Mouse (Mus musculus): ENCODE measurements around the gene Ndufs8.
A peak's percentile ranks its signal among the peaks of the same experiment; 100 is the strongest.
"Not testable (repeated sequence)": the region's sequence is repeated elsewhere in the genome, so short reads cannot be mapped to it uniquely, and the experiment has no call there.

Gene Ndufs8

GRCm38 (mm10) chr19:3912337-3913204 lies at the start of gene Ndufs8:
Gene Ndufs8 (minus strand): TSS chr19:3912774.
- peak; percentile 100 for DNase-seq

GRCm38 (mm10) chr19:3961805-3962204 lies 49.2 kb upstream of the Ndufs8 start:
- DNase-seq, result not testable (repeated sequence)

- DNase-seq, result no peak
Observed at GRCm38 (mm10) chr19:3960211-3960610, 47.6 kb upstream of the Ndufs8 start.

- no peak for DNase-seq
Observed at GRCm38 (mm10) chr19:3959030-3959429, 46.5 kb upstream of the Ndufs8 start.

- DNase-seq, result no peak
Observed at GRCm38 (mm10) chr19:3958470-3958869, 45.9 kb upstream of the Ndufs8 start, which contains the start of gene Aldh3b3. Gene Aldh3b3 (plus strand): TSS chr19:3958645.

GRCm38 (mm10) chr19:3957296-3958036 lies 44.9 kb upstream of the Ndufs8 start:
- DNase-seq, result not testable (repeated sequence)

GRCm38 (mm10) chr19:3955804-3956203 lies 43.2 kb upstream of the Ndufs8 start:
- no peak for DNase-seq

- no peak for DNase-seq
Observed at GRCm38 (mm10) chr19:3955033-3955432, 42.5 kb upstream of the Ndufs8 start.

GRCm38 (mm10) chr19:3952099-3952498 lies 39.5 kb upstream of the Ndufs8 start:
- DNase-seq, result no peak

- DNase-seq, result no peak
Observed at GRCm38 (mm10) chr19:3951461-3951860, 38.9 kb upstream of the Ndufs8 start.

GRCm38 (mm10) chr19:3950331-3950730 lies 37.8 kb upstream of the Ndufs8 start:
- DNase-seq, result no peak

GRCm38 (mm10) chr19:3948546-3948945 lies 36.0 kb upstream of the Ndufs8 start:
- no peak for DNase-seq

- DNase-seq, result no peak
Observed at GRCm38 (mm10) chr19:3947813-3948212, 35.2 kb upstream of the Ndufs8 start.

GRCm38 (mm10) chr19:3946715-3947114 lies 34.1 kb upstream of the Ndufs8 start:
- DNase-seq, result peak; percentile 94

- peak; percentile 91 for DNase-seq
Observed at GRCm38 (mm10) chr19:3945872-3946564, 33.4 kb upstream of the Ndufs8 start.

GRCm38 (mm10) chr19:3942986-3943735 lies 30.6 kb upstream of the Ndufs8 start:
- DNase-seq, result no peak

- DNase-seq, result peak; percentile 92
Observed at GRCm38 (mm10) chr19:3942315-3942714, 29.7 kb upstream of the Ndufs8 start.

- DNase-seq, result peak; percentile 99
Observed at GRCm38 (mm10) chr19:3935896-3936850, 23.6 kb upstream of the Ndufs8 start.

GRCm38 (mm10) chr19:3935032-3935895 lies 22.7 kb upstream of the Ndufs8 start, which contains the start of gene Unc93b1:
Gene Unc93b1 (plus strand): TSS chr19:3935186.
- peak; percentile 99 for DNase-seq

- DNase-seq, result peak; percentile 98
Observed at GRCm38 (mm10) chr19:3931716-3932115, 19.1 kb upstream of the Ndufs8 start.
